Mouse (Mus musculus): ENCODE measurements at regions not wholly inside any gene's neighbourhood (a gene's known extent, or its start where the extent isn't known, plus 50 kb on each side); places are given as distances from the start of the nearest gene placed in this dataset.

DNA sequence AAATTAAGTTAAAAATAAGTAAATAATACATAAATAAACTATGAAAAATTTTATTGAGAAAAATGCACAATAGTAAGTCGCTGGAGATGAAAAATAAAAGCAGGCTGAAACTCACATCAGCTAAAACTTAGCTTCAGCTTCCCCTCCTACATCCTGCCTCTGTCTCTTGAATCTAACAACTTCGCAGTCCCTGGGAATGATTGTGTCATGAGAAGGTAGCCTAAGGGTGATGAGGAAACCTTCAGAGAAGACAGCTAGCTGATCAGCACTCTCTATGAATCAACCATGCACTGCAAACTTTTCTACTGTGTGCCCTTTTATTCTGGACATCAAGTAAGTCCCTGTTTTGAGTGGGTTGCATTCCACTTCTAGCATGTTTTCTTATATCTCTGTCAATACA, 99.8 kb upstream of the Try4 start:
- TF ChIP-seq CTCF (IDR thresholded peaks at IDR 0.05; ENCODE audit: extremely low read depth, insufficient read length, insufficient replicate concordance, low read depth, low read length) = no peak
- no peak for TF ChIP-seq POLR2A (IDR thresholded peaks at IDR 0.05; ENCODE audit: low read depth, low read length)
